Mouse (Mus musculus) adrenal gland (tissue): ENCODE data around the gene Crkl.

Experiments
- intact Hi-C: fragments of 180-260 bp; cut with DNase I; formaldehyde crosslinking; loops from one replicate; pipeline ENCODE4 v1.15.1; 2025

The Crkl gene

GRCm38 (mm10) chr16:17525524-17525923, 73.7 kb downstream of the Crkl start:
- intact Hi-C loops, result no loop called here

- intact Hi-C loops, result no loop called here
Measured at GRCm38 (mm10) chr16:17526223-17526622, 74.4 kb downstream of the Crkl start.

DNA sequence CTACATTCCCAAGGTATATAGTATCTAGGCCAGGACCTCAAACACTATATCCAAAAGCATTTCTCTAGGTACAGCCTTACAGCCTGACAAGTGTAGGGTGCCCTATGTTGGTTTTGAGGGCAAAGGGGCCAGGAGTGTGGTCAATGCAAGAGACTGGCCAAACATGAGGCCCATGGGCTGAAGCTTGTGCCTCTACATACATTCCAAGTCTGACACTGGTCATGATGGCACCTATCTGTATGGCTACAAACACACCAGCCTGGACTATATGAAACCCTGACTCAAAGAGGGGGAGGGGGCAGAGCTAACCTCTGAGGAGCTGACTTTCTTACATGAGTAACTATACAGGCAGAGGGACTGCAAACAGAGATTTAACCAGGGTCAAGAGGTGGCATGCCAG, 75.8 kb downstream of the Crkl start:
- intact Hi-C loops, result no loop called here

GRCm38 (mm10) chr16:17528276-17528675, 76.5 kb downstream of the Crkl start:
- intact Hi-C loops, result no loop called here

DNA sequence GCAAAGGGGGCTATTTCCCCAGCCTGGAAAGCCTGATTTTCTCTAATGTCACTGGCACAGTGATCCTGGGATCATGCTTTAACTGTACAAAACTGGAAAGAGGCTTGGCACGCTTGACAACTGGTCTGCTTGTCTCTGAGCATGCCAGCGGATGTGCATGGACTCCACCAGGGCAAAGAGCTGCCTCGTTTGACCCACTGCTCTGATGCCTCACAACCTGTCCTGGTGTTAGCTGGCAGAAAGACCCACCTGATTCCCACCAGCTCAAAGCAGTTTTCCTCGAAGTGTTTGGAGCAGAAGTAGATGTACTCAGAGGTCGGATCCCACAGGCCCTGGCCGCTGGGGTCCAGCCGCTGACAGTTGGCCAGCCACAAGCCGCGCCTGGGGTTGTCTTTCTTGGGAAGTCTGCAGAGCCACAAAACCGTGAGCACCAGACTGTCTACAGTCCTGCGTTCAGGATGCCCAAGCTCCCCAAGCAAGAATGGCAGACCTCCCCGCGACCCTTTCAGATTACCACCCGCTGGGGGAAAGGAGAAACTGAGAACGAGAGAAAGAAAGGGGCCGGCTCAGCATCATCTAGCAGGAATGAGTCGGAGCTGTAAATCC, 78.3 kb downstream of the Crkl start:
- intact Hi-C loops, result loop anchor here (5.0 to 10.0 kb wide), 2 partner anchors 58 to 125 kb away; partner anchors contain the start of genes Pi4ka and Snap29

- intact Hi-C loops, result loop anchor here (5.0 to 10.0 kb wide), 2 partner anchors 58 to 126 kb away; partner anchors contain the start of genes Pi4ka and Snap29
Measured at GRCm38 (mm10) chr16:17530640-17531288, 79.0 kb downstream of the Crkl start, which contains the start of gene Thap7. TSS of gene Thap7 (minus strand) at chr16:17531136.

GRCm38 (mm10) chr16:17532271-17532670, 80.5 kb downstream of the Crkl start:
- intact Hi-C loops, result loop anchor here (5.0 to 10.0 kb wide), 2 partner anchors 60 to 127 kb away; partner anchors contain the start of genes Pi4ka and Snap29

DNA sequence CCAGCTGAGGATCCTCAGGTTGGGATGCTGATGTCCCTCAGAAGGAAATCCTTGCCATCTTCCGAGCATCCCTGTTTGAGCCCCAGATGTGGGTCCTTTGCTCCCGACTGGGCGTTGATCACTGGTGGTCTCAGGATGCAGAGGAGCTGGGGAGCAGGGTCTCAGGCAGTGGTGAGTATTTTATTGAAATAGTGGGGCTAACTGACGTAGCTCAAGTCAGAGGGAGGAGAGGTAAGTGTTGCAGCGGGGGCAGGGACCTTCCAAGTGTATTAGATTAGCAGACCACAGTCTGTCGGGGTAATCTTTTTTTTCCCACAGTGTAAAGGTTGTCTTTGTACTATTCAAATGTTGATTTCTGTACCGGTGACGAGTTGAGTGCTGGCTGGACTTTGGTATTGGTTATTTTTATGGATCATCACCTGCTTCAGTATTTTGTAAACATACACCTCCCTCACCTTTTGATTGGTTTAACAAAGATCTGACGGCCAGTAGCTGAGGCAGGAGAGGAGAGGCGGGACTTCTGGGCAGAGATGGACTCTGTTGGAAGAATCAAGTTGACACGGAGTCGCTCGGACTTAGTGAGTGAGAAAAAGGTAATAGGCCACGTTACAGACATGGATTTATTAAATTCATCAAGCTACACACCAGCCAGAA, 81.0 kb downstream of the Crkl start:
- intact Hi-C loops, result loop anchor here (5.0 to 10.0 kb wide), 2 partner anchors 61 to 128 kb away; partner anchors contain the start of genes Pi4ka and Snap29

DNA sequence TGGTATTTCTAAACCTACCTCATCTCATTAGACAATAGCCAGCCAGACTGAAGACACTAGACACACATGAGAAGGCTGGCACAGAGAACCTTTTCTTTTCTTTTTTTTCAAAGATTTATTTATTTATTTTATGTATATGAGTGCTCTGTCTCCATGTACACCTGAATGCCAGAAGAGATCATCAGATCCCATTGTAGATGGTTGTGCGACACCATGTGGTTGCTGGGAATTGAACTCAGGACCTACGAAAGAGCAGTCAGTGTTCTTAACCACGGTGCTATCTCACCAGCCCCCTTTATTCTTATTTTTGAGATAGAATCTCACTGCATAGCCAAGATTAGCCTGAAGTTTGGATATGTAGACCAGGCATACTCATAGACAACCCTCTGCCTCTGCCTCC, 84.8 kb downstream of the Crkl start:
- intact Hi-C loops, result loop anchor here (10.0 kb wide), 1 partner anchor 132 kb away; the partner anchor contains the start of genes Pi4ka and Snap29
